In genomic region chr1:150164890-150165596, GRCm38 (mm10) we compare ENCODE assay signal across 8 mouse cellular contexts.
A peak's percentile ranks its signal among the peaks of the same experiment; 100 is the strongest.
DNase-seq lines count a peak whose midpoint lies in the region; ATAC-seq and TF ChIP-seq lines count a peak whose summit lies in the region.

No protein-coding gene starts in this region.

- H3K36me3 ChIP-seq in hindbrain, embryonic 13.5 days: no peaks in the 10 kb centered on the region
- H3K36me3 ChIP-seq in hindbrain, embryonic 10.5 days: no peaks in the 10 kb centered on the region
- no peaks in the 10 kb centered on the region for H3K36me3 ChIP-seq in liver, embryonic 16.5 days (ENCODE audit: control insufficient read depth, insufficient read depth)
- H3K36me3 ChIP-seq in small intestine, adult 2 months (ENCODE audit: control insufficient read depth, insufficient read depth, low read length): no peaks in the 10 kb centered on the region

- H3K4me2 ChIP-seq in hindbrain, embryonic 13.5 days: peak overlapping the region; percentile 25; the same call in 1 of the 2 replicates
- peak overlapping the region; percentile 33 for H3K4me2 ChIP-seq in liver, embryonic 16.5 days (ENCODE audit: low read depth, low read length)

- no peak for TF ChIP-seq CTCF in embryonic fibroblast, embryonic 13.5 days (IDR thresholded peaks at IDR 0.05; ENCODE audit: borderline replicate concordance, insufficient read depth, low read length)
- no peak for TF ChIP-seq CTCF in small intestine, adult 2 months (IDR thresholded peaks at IDR 0.05; ENCODE audit: extremely low read depth, insufficient read length, insufficient replicate concordance, low read depth, low read length)

- DNase-seq in hindbrain, embryonic 10.5 days (ENCODE audit: low spot score): no peak
- DNase-seq in R1 (ENCODE audit: low read depth, low spot score): peak; percentile 10
- DNase-seq in cerebellum, adult 8-10 months: no peak
- DNase-seq in kidney, adult 8-10 months: no peak

- H3K27me3 ChIP-seq in hindbrain, embryonic 13.5 days: no peaks in the 10 kb centered on the region
- no peaks in the 10 kb centered on the region for H3K27me3 ChIP-seq in hindbrain, embryonic 10.5 days (ENCODE audit: insufficient read depth, poor library complexity, severe bottlenecking)
- no peaks in the 10 kb centered on the region for H3K27me3 ChIP-seq in liver, embryonic 16.5 days (ENCODE audit: control insufficient read depth, insufficient read depth, low read depth, low read length)
- H3K27me3 ChIP-seq in small intestine, adult 2 months (ENCODE audit: control insufficient read depth, insufficient read depth, low read length): no peaks in the 10 kb centered on the region

- no peak for ATAC-seq in hindbrain, embryonic 13.5 days (ENCODE audit: low FRiP score)
- ATAC-seq in liver, embryonic 16.5 days (ENCODE audit: low read depth): peak; percentile 71; the same call in 1 of the 2 replicates

- 71% methylated on average over 17 of the region's 17 CpGs for WGBS in hindbrain, embryonic 13.5 days
- WGBS in hindbrain, embryonic 10.5 days: 79% methylated on average over 17 of the region's 17 CpGs
- 19% methylated on average over 17 of the region's 17 CpGs for WGBS in liver, embryonic 16.5 days (ENCODE audit: insufficient replicate concordance)
- 61% methylated on average over 17 of the region's 17 CpGs for WGBS in small intestine, adult 2 months

- H3K9ac ChIP-seq in hindbrain, embryonic 13.5 days: no peak overlapping the region
- H3K9ac ChIP-seq in liver, embryonic 16.5 days (ENCODE audit: low read depth, low read length): no peak overlapping the region

- no peaks in the 10 kb centered on the region for H3K4me1 ChIP-seq in hindbrain, embryonic 13.5 days (replicated peaks)
- no peaks in the 10 kb centered on the region for H3K4me1 ChIP-seq in hindbrain, embryonic 10.5 days (replicated peaks)
- H3K4me1 ChIP-seq in embryonic fibroblast, embryonic 13.5 days (ENCODE audit: control insufficient read depth, insufficient read depth, low read length): peaks cover 5% of the 10 kb centered on the region; the same call in 1 of the 2 replicates
- H3K4me1 ChIP-seq in liver, embryonic 16.5 days (ENCODE audit: control insufficient read depth, low read depth, low read length): no peaks in the 10 kb centered on the region
- H3K4me1 ChIP-seq in small intestine, adult 2 months (ENCODE audit: control insufficient read depth, insufficient read depth, insufficient read length, low read length): no peaks in the 10 kb centered on the region

- peak; percentile 31; the same call in 1 of the 2 replicates for TF ChIP-seq POLR2A in embryonic fibroblast, embryonic 13.5 days (IDR thresholded peaks at IDR 0.05; ENCODE audit: low read depth, low read length)
- TF ChIP-seq POLR2A in small intestine, adult 2 months (IDR thresholded peaks at IDR 0.05; ENCODE audit: low read depth, low read length): no peak

- no peaks in the 10 kb centered on the region for H3K9me3 ChIP-seq in hindbrain, embryonic 13.5 days
- H3K9me3 ChIP-seq in hindbrain, embryonic 10.5 days: no peaks in the 10 kb centered on the region
- no peaks in the 10 kb centered on the region for H3K9me3 ChIP-seq in liver, embryonic 16.5 days (replicated peaks; ENCODE audit: control insufficient read depth, low read length)

- no peak overlapping the region for H3K4me3 ChIP-seq in hindbrain, embryonic 13.5 days
- H3K4me3 ChIP-seq in hindbrain, embryonic 10.5 days: no peak overlapping the region
- peak overlapping the region; percentile 10; the same call in 1 of the 2 replicates for H3K4me3 ChIP-seq in embryonic fibroblast, embryonic 13.5 days (ENCODE audit: insufficient read depth, low read length)
- H3K4me3 ChIP-seq in liver, embryonic 16.5 days (ENCODE audit: low read depth, low read length): peak overlapping the region; percentile 19; the same call in 1 of the 2 replicates
- no peak overlapping the region; the same call in 1 of the 2 replicates for H3K4me3 ChIP-seq in small intestine, adult 2 months (ENCODE audit: low read depth, low read length)

- no peak overlapping the region for H3K27ac ChIP-seq in hindbrain, embryonic 13.5 days
- no peak overlapping the region for H3K27ac ChIP-seq in hindbrain, embryonic 10.5 days
- H3K27ac ChIP-seq in embryonic fibroblast, embryonic 13.5 days (ENCODE audit: insufficient read depth, low read length): peak overlapping the region; percentile 80
- H3K27ac ChIP-seq in liver, embryonic 16.5 days (ENCODE audit: low read length): peak overlapping the region; percentile 14; the same call in 1 of the 2 replicates
- peak overlapping the region; percentile 30 for H3K27ac ChIP-seq in small intestine, adult 2 months (ENCODE audit: insufficient read depth, low read depth, low read length)

Comparison
In these comparisons a context has a peak if more than half of its experiments do, and no peak if none do; other contexts are left out.
1. H3K27ac ChIP-seq: peak in embryonic fibroblast, embryonic 13.5 days (single experiment), liver, embryonic 16.5 days (single experiment) and small intestine, adult 2 months (single experiment); none in hindbrain, embryonic 13.5 days (single experiment) and hindbrain, embryonic 10.5 days (single experiment).
2. H3K4me3 ChIP-seq: peak in embryonic fibroblast, embryonic 13.5 days (single experiment) and liver, embryonic 16.5 days (single experiment); none in hindbrain, embryonic 13.5 days (single experiment), hindbrain, embryonic 10.5 days (single experiment) and small intestine, adult 2 months (single experiment).